Mouse (Mus musculus): ENCODE data around the gene Gm28553. TPM values are rescaled to one million over a fixed set of nuclear protein-coding genes. Genes with fewer than 3 reads are reported as not detected.

The Gm28553 gene
- polyA plus RNA-seq (2014; fragmentation: Illumina TruSeq; extraction: RNeasy Lipid Tissue Mini Kit (QIAGEN cat#74804); ENCODE audit: low read depth, low replicate concordance): not detected

DNA sequence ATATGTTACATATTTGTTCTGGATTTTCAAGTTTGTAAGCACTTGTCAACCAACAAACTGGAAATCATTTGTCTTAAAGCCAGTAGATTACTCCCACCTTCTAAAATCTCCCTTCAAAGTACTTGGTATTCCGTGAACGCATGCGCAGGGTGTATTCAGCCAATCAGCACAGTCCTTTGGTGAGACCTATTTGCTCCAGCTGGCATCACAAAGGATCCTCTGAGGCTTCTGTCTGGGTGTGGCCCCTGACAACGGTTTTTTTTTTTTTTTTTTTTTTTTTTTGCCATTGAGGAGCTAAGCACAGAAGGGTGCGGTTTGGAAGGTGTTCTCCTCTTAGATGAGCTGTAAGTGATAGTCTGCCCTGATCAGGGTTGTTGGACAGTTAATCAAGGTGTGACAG, at the start of gene Gm28553:
Gm28553 (plus strand) TSS at position 301 of the 400 bp plus-strand sequence.

